Mouse (Mus musculus): ENCODE measurements at regions not wholly inside any gene's neighbourhood (a gene's known extent, or its start where the extent isn't known, plus 50 kb on each side); places are given as distances from the start of the nearest gene placed in this dataset.

GRCm38 (mm10) chr3:16816814-16817213 is 810.6 kb upstream of the Gm5150 start:
- DNase-seq = no peak

- no peak for DNase-seq
These were observed 809.9 kb upstream of the Gm5150 start for GRCm38 (mm10) chr3:16816101-16816500.

GRCm38 (mm10) chr3:16810878-16811611 is 804.8 kb upstream of the Gm5150 start:
- no peak for DNase-seq

- no peak for DNase-seq
These were observed 797.4 kb upstream of the Gm5150 start for GRCm38 (mm10) chr3:16803603-16804002.

Measured in adrenal gland, postnatal 14 days (tissue).